Mouse (Mus musculus): Measurements from ENCODE around the gene Caln1. TPM values are rescaled to one million over a fixed set of nuclear protein-coding genes. Genes with fewer than 3 reads are reported as not detected.
A peak's percentile ranks its signal among the peaks of the same experiment; 100 is the strongest.

Caln1 gene
- 0.79 and 0.86 TPM in 2 replicates for polyA plus RNA-seq (2016; fragmentation: Nextera tagmentation; extraction: Ambion mirVana)

DNA sequence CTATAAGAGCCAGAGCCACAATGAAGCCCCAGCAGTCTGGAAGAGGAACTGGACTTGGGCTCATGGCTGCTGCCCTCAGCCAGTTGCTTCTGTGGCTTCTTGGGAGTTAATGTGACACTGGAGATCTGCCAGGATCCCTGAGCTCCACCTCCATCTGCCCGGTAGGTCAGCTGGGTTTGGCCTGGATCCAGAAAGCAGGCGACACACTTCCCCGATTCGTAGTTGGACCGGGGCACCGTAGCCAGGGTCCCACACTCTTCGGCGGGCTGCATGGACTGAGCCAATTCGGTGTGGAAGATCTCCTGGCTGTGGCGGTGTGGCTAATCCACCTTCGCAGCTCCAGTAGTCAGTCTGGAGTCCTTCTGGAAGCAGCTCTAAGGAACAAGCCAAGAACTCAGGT is at the start of gene Caln1:
Caln1 (plus strand) TSS at position 219 of the 400 bp plus-strand sequence.
- no peak within 1 kb of the TSS for H3K4me2 ChIP-seq
- H3K36me3 ChIP-seq (replicated peaks), result no peaks in the 10 kb centered on the region
- 85% methylated on average over 11 of the region's 11 CpGs for WGBS
- no peaks in the 10 kb centered on the region for H3K4me1 ChIP-seq
- no peak for ATAC-seq (ENCODE audit: low FRiP score)
- H3K9ac ChIP-seq, result no peak within 1 kb of the TSS
- H3K27me3 ChIP-seq, result no peaks in the 10 kb centered on the region
- no peak within 1 kb of the TSS for H3K4me3 ChIP-seq (replicated peaks)
- no peak within 1 kb of the TSS for H3K27ac ChIP-seq
- 0 out of 2 replicates have a peak, but pooled peaks cover 5% of the 10 kb centered on the region for H3K9me3 ChIP-seq

DNA sequence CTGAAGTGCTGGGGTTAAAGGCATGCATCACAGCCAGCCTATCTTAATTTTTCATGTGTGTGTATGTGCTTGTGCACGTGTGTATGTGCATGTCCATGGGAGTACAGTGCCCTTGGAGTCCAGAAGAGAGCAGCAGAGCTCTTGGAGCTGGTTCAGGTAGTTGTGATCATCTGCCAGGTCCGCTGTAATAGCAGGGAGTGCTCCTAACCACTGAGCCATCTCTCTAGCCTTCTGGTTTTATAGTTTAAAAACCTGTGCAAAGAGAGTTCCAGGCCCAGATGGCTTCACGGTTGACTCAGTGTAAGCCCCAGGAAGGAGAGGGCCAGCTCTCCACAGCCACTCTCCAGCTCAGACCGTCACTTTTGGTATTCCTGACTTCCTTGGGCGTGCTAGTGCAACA is 49.5 kb upstream of the Caln1 start:
- no peak for ATAC-seq (ENCODE audit: low FRiP score)
- Histone ChIP-seq H3K27me3 (no peaks in the 10 kb centered on the region), H3K4me2 (no peak overlapping the region), H3K4me1 (no peaks in the 10 kb centered on the region), H3K27ac (no peak overlapping the region), H3K36me3 (replicated peaks) (peaks cover 9% of the 10 kb centered on the region; the same call in 1 of the 2 replicates), H3K9ac (no peak overlapping the region), H3K4me3 (replicated peaks) (no peak overlapping the region), H3K9me3 (peaks cover 6% of the 10 kb centered on the region; the same call in 1 of the 2 replicates)
- 93% methylated on average over 5 of the region's 5 CpGs for WGBS

GRCm38 (mm10) chr5:130320485-130320884 is 48.8 kb upstream of the Caln1 start:
- WGBS, result 90% methylated on average over 3 of the region's 3 CpGs
- H3K36me3 ChIP-seq (replicated peaks), result peaks cover 16% of the 10 kb centered on the region

DNA sequence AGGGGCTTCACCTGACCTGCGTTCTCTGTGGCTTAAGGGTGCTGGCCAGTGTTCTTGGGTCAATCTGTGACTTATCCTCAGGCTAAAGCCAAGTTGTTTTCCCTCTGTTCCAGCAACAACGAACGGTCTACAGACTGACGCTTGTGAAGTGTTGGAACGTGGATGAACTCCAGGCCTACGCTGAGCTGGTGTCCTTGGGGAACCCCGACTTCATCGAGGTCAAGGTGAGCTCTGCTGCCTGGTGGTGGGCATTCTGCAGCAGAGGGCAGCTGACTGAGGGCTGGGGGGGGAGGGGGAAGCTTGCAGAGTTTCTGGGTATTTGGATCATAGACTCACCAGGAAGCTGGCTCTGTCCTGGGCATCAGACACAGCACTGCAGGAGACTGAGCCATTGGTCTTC is 43.8 kb upstream of the Caln1 start:
- Histone ChIP-seq H3K9me3 (peaks cover 6% of the 10 kb centered on the region; the same call in 1 of the 2 replicates), H3K4me2 (no peak overlapping the region), H3K4me3 (replicated peaks) (no peak overlapping the region), H3K36me3 (replicated peaks) (peaks cover 26% of the 10 kb centered on the region), H3K9ac (no peak overlapping the region), H3K27me3 (0 out of 2 replicates have a peak, but pooled peaks cover 3% of the 10 kb centered on the region), H3K27ac (no peak overlapping the region), H3K4me1 (no peaks in the 10 kb centered on the region)
- WGBS, result 94% methylated on average over 8 of the region's 8 CpGs
- no peak for ATAC-seq (ENCODE audit: low FRiP score)

More at GRCm38 (mm10) chr5:130320485-130320884, 48.8 kb upstream of the Caln1 start:
- H3K9ac ChIP-seq, result no peak overlapping the region
- H3K4me2 ChIP-seq, result no peak overlapping the region
- H3K27ac ChIP-seq, result no peak overlapping the region
- no peak for ATAC-seq (ENCODE audit: low FRiP score)
- no peaks in the 10 kb centered on the region for H3K4me1 ChIP-seq
- peaks cover 6% of the 10 kb centered on the region; the same call in 1 of the 2 replicates for H3K9me3 ChIP-seq
- no peaks in the 10 kb centered on the region for H3K27me3 ChIP-seq
- no peak overlapping the region for H3K4me3 ChIP-seq (replicated peaks)

DNA sequence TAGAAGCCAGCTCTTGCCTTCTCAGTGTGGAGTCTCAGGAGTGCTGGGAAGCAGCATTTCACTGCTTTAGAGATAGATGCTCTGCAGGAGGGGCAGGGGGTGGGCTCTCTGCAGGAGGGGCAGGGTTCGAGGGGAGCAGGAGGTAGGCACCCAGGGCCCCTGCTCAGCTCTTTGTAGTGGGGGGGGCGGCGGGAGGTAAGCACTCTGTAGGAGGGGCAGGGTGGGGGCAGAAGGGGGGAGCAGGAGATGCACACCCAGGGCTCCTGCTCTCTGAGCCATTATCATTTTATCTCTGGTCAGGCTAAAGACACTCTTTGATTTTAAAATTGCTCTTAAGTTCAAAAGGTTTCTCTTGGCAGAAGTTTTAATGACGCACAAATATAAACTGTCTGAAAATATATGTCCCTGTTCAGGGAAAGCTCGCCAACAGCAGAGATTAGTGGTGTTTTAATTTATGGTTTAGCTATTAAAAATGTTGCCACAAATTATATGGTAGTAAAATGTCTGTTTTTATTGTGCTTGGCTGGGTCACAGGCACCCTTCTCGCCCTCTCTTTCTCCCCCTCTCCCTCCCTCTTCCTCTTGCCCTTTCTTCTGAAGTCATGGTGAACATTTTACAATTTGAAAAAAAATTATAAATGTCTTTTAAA is 41.5 kb upstream of the Caln1 start:
- Histone ChIP-seq H3K4me3 (replicated peaks) (no peak overlapping the region), H3K9ac (no peak overlapping the region), H3K4me2 (no peak overlapping the region), H3K27me3 (peaks cover 8% of the 10 kb centered on the region; the same call in 1 of the 2 replicates), H3K36me3 (replicated peaks) (peaks cover 26% of the 10 kb centered on the region), H3K27ac (no peak overlapping the region), H3K4me1 (peaks cover 4% of the 10 kb centered on the region; the same call in 1 of the 2 replicates), H3K9me3 (peaks cover 6% of the 10 kb centered on the region; the same call in 1 of the 2 replicates)
- 87% methylated on average over 6 of the region's 6 CpGs for WGBS
- no peak for ATAC-seq (ENCODE audit: low FRiP score)

- H3K4me1 ChIP-seq, result peaks cover 4% of the 10 kb centered on the region; the same call in 1 of the 2 replicates
- WGBS, result 88% methylated on average over 9 of the region's 9 CpGs
- no peak for ATAC-seq (ENCODE audit: low FRiP score)
- no peak overlapping the region for H3K4me2 ChIP-seq
- peaks cover 26% of the 10 kb centered on the region for H3K36me3 ChIP-seq (replicated peaks)
- no peak overlapping the region for H3K9ac ChIP-seq
- no peak overlapping the region for H3K4me3 ChIP-seq (replicated peaks)
- peaks cover 6% of the 10 kb centered on the region; the same call in 1 of the 2 replicates for H3K9me3 ChIP-seq
- H3K27me3 ChIP-seq, result peaks cover 10% of the 10 kb centered on the region; the same call in 1 of the 2 replicates
- no peak overlapping the region for H3K27ac ChIP-seq
These were observed 40.9 kb upstream of the Caln1 start for GRCm38 (mm10) chr5:130328366-130328765.

- peaks cover 13% of the 10 kb centered on the region; the same call in 1 of the 2 replicates for H3K27me3 ChIP-seq
- H3K9ac ChIP-seq, result no peak overlapping the region
- H3K9me3 ChIP-seq, result no peaks in the 10 kb centered on the region
- no peak for ATAC-seq (ENCODE audit: low FRiP score)
- WGBS, result 93% methylated on average over 2 of the region's 2 CpGs
- peaks cover 4% of the 10 kb centered on the region; the same call in 1 of the 2 replicates for H3K4me1 ChIP-seq
- no peak overlapping the region for H3K4me2 ChIP-seq
- no peak overlapping the region for H3K27ac ChIP-seq
- H3K4me3 ChIP-seq (replicated peaks), result no peak overlapping the region
- peaks cover 16% of the 10 kb centered on the region for H3K36me3 ChIP-seq (replicated peaks)
These were observed 39.4 kb upstream of the Caln1 start for GRCm38 (mm10) chr5:130329889-130330288.

- H3K4me3 ChIP-seq (replicated peaks), result no peak overlapping the region
- peaks cover 13% of the 10 kb centered on the region for H3K27me3 ChIP-seq
- 0 out of 2 replicates have a peak, but pooled peaks cover 6% of the 10 kb centered on the region for H3K9me3 ChIP-seq
- no peak overlapping the region for H3K4me2 ChIP-seq
- 78% methylated on average over 4 of the region's 4 CpGs for WGBS
- H3K9ac ChIP-seq, result no peak overlapping the region
- no peak for ATAC-seq (ENCODE audit: low FRiP score)
- no peak overlapping the region for H3K27ac ChIP-seq
- peaks cover 4% of the 10 kb centered on the region; the same call in 1 of the 2 replicates for H3K4me1 ChIP-seq
- H3K36me3 ChIP-seq (replicated peaks), result peaks cover 15% of the 10 kb centered on the region
These were observed 38.5 kb upstream of the Caln1 start for GRCm38 (mm10) chr5:130330801-130331200.

DNA sequence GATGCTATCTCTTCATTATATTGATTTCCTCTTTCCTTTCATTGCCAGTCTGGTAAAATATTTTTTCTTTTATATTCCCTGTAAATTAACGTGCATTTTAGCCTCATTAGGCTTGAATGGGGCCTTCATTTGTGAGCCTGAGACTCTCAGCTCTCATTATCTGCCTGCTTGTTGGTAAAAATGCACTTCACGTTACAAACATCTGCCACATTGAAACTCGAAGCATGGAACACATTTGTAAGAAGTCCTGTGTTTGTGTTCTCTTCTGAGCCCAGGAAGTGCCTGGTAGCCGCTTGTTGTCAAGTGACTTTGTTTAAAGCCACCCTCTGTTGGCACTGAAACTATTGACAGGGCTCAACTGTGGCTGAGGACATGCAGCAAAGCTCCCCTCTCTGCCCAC is 38.0 kb upstream of the Caln1 start:
- H3K9ac ChIP-seq, result no peak overlapping the region
- no peak overlapping the region for H3K4me3 ChIP-seq (replicated peaks)
- peaks cover 4% of the 10 kb centered on the region; the same call in 1 of the 2 replicates for H3K4me1 ChIP-seq
- 0 out of 2 replicates have a peak, but pooled peaks cover 6% of the 10 kb centered on the region for H3K9me3 ChIP-seq
- ATAC-seq (ENCODE audit: low FRiP score), result no peak
- peaks cover 15% of the 10 kb centered on the region for H3K36me3 ChIP-seq (replicated peaks)
- H3K4me2 ChIP-seq, result no peak overlapping the region
- peak overlapping the region; percentile 69 for H3K27ac ChIP-seq
- WGBS, result 41% methylated on average over 4 of the region's 4 CpGs
- H3K27me3 ChIP-seq, result peaks cover 13% of the 10 kb centered on the region

DNA sequence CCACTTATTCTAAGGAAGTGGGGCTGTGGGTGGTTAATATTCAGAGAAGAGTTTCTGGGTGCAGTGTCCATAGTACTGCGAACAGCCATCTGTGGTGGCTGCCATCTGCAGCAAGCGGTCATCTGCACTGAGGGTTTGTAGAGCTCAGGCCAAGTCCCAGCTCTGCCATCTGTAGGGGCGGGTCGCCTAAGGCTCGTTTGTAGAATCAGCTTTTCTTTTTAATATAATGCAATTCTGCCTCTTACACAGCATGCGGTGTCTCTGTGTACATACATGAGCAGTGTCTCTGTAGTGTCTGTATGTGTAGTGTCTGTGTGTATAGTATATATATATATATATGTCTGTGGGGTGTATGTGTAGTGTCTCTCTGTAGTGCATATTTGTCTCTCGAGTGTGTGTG is 35.7 kb upstream of the Caln1 start:
- Histone ChIP-seq H3K9ac (no peak overlapping the region), H3K27ac (no peak overlapping the region), H3K27me3 (peaks cover 13% of the 10 kb centered on the region), H3K4me2 (no peak overlapping the region), H3K9me3 (0 out of 2 replicates have a peak, but pooled peaks cover 6% of the 10 kb centered on the region), H3K4me3 (replicated peaks) (no peak overlapping the region), H3K36me3 (replicated peaks) (peaks cover 18% of the 10 kb centered on the region), H3K4me1 (peaks cover 4% of the 10 kb centered on the region; the same call in 1 of the 2 replicates)
- ATAC-seq (ENCODE audit: low FRiP score), result no peak
- 91% methylated on average over 7 of the region's 7 CpGs for WGBS

DNA sequence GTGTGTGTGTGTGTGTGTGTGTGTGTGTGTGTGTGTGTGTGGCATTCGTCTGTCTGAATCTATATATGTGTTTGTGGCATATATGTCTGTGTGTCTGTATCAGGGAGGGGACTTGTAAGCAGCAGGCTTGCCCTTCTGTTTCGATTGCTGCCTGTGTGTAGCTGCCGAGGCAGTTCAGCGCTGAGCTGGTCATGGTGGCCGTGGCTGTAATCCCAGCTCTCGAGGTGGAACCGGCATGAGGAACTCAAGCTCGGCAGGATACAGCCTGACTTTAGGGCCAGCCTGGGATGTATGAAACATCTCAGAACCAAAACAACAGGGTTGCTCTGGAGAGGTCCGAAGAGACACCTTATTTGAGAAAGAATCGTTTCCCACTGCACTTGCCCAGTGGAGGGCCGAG is 35.3 kb upstream of the Caln1 start:
- H3K36me3 ChIP-seq (replicated peaks), result peaks cover 18% of the 10 kb centered on the region
- no peak overlapping the region for H3K27ac ChIP-seq
- H3K27me3 ChIP-seq, result peaks cover 10% of the 10 kb centered on the region
- WGBS, result 88% methylated on average over 11 of the region's 11 CpGs
- ATAC-seq (ENCODE audit: low FRiP score), result no peak
- no peak overlapping the region for H3K4me2 ChIP-seq
- H3K9ac ChIP-seq, result no peak overlapping the region
- peaks cover 4% of the 10 kb centered on the region; the same call in 1 of the 2 replicates for H3K4me1 ChIP-seq
- H3K9me3 ChIP-seq, result 0 out of 2 replicates have a peak, but pooled peaks cover 6% of the 10 kb centered on the region
- no peak overlapping the region for H3K4me3 ChIP-seq (replicated peaks)

GRCm38 (mm10) chr5:130335462-130335861 is 33.8 kb upstream of the Caln1 start:
- peaks cover 13% of the 10 kb centered on the region for H3K27me3 ChIP-seq
- ATAC-seq (ENCODE audit: low FRiP score), result no peak
- H3K9me3 ChIP-seq, result 0 out of 2 replicates have a peak, but pooled peaks cover 6% of the 10 kb centered on the region
- peaks cover 21% of the 10 kb centered on the region for H3K36me3 ChIP-seq (replicated peaks)
- H3K27ac ChIP-seq, result no peak overlapping the region
- peaks cover 4% of the 10 kb centered on the region; the same call in 1 of the 2 replicates for H3K4me1 ChIP-seq
- H3K9ac ChIP-seq, result no peak overlapping the region
- 96% methylated on average over 4 of the region's 4 CpGs for WGBS
- H3K4me2 ChIP-seq, result no peak overlapping the region
- H3K4me3 ChIP-seq (replicated peaks), result no peak overlapping the region
